Mouse (Mus musculus) heart, postnatal 0 days (tissue): ENCODE results near the gene Helb.

Experiments
- CTCF ChIP-seq: IDR thresholded peaks from 2 replicates; pipeline ENCODE4 v1.5.1; 2016; ENCODE audit warnings: antibody characterized with exemption, control low read depth, low read depth
- EP300 ChIP-seq: IDR thresholded peaks from 2 replicates; pipeline ENCODE4 v1.6.1; 2016; ENCODE audit warnings: antibody characterized with exemption, low read depth

DNA sequence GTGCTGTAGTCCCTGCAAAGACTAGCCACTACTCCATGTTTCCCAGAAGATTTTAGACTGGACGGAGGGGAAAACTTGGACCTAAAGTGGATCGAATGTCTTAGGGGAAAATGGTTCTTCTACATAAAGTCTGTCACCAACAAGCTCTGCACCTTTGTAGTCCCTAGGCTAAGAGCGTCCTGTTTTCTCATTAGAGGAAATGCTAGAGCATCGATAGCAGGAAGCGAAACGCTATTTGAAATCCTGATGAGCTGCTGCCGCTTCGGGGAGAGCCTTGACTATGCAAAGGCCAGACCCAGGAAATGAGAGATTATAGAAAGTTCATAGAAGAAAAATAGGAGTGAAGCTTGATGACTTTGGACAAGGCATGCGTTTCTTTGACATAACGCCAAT, 12.7 kb upstream of the Helb start:
- no peak for TF ChIP-seq CTCF
- no peak for TF ChIP-seq EP300
